Comparison of ENCODE assay signal across 27 mouse cellular contexts in genomic region chr10:36468664-36469063, GRCm38 (mm10). TPM values are rescaled to one million over a fixed set of nuclear protein-coding genes. Genes with fewer than 3 reads are reported as not detected.
"Had no signal": no experiment of that assay in that cellular context is flagged by ENCODE, and none has a peak within 500 bp of the region (broad histone marks: within the 10 kb centered on the region; RNA-seq: fewer than 3 reads in every experiment).

No protein-coding gene starts in this region.

- H3K27ac ChIP-seq: embryonic facial prominence, embryonic 10.5 days; embryonic facial prominence, embryonic 12.5 days; embryonic facial prominence, embryonic 13.5 days; embryonic facial prominence, embryonic 15.5 days; forebrain, embryonic 10.5 days; forebrain, embryonic 12.5 days; forebrain, embryonic 13.5 days; forebrain, embryonic 15.5 days; gastrocnemius, adult 2 months; heart, adult 2 months had no signal

- H3K4me2 ChIP-seq: embryonic facial prominence, embryonic 12.5 days; embryonic facial prominence, embryonic 13.5 days; embryonic facial prominence, embryonic 15.5 days; forebrain, embryonic 12.5 days; forebrain, embryonic 13.5 days; forebrain, embryonic 15.5 days had no signal

- H3K9ac ChIP-seq: embryonic facial prominence, embryonic 12.5 days; embryonic facial prominence, embryonic 13.5 days; embryonic facial prominence, embryonic 15.5 days; forebrain, embryonic 12.5 days; forebrain, embryonic 13.5 days; forebrain, embryonic 15.5 days; forebrain, postnatal 0 days had no signal

- H3K4me1 ChIP-seq: embryonic facial prominence, embryonic 10.5 days; embryonic facial prominence, embryonic 12.5 days; embryonic facial prominence, embryonic 13.5 days; embryonic facial prominence, embryonic 15.5 days; forebrain, embryonic 10.5 days; forebrain, embryonic 12.5 days; forebrain, embryonic 13.5 days; forebrain, embryonic 15.5 days had no signal

- H3K27me3 ChIP-seq: embryonic facial prominence, embryonic 12.5 days; embryonic facial prominence, embryonic 13.5 days; embryonic facial prominence, embryonic 15.5 days; forebrain, embryonic 12.5 days; forebrain, embryonic 13.5 days; forebrain, embryonic 15.5 days had no signal

- H3K9me3 ChIP-seq: embryonic facial prominence, embryonic 10.5 days; embryonic facial prominence, embryonic 12.5 days; embryonic facial prominence, embryonic 13.5 days; embryonic facial prominence, embryonic 15.5 days; forebrain, embryonic 10.5 days; forebrain, embryonic 12.5 days; forebrain, embryonic 13.5 days; forebrain, embryonic 15.5 days had no signal

- DNase-seq: cerebellum, adult 9-10 months; cerebellum, adult 9-11 months; cerebellum, postnatal 10 days; cerebellum, postnatal 14 days; cerebellum, postnatal 25 days; cerebellum, postnatal 36 days; embryo, embryonic 11 days; forebrain, postnatal 0 days; gastrocnemius, adult 2 months; gastrocnemius, postnatal 10 days; gastrocnemius, postnatal 14 days; gastrocnemius, postnatal 25 days; gastrocnemius, postnatal 36 days; heart, adult 11 months; heart, adult 18-20 months; heart, adult 2 months had no signal

- H3K4me3 ChIP-seq: embryonic facial prominence, embryonic 10.5 days; embryonic facial prominence, embryonic 12.5 days; embryonic facial prominence, embryonic 13.5 days; embryonic facial prominence, embryonic 15.5 days; erythroblast, embryonic 14.5 days; forebrain, embryonic 10.5 days; forebrain, embryonic 12.5 days; forebrain, embryonic 13.5 days; forebrain, embryonic 15.5 days; gastrocnemius, adult 2 months; heart, adult 2 months had no signal

- H3K36me3 ChIP-seq: embryonic facial prominence, embryonic 10.5 days; embryonic facial prominence, embryonic 12.5 days; embryonic facial prominence, embryonic 13.5 days; embryonic facial prominence, embryonic 15.5 days; forebrain, embryonic 10.5 days; forebrain, embryonic 12.5 days; forebrain, embryonic 15.5 days had no signal

RNA-seq across cellular contexts. Expression of gene Hs3st5, which starts 38.0 kb away (rescaled TPM):
- total RNA-seq: common myeloid progenitor, adult 5-6 weeks; granulocyte monocyte progenitor cell, adult 5-6 weeks had no signal
